Mouse (Mus musculus): ENCODE results near the gene Nf2. TPM values are rescaled to one million over a fixed set of nuclear protein-coding genes. Genes with fewer than 3 reads are reported as not detected.

Gene Nf2
- total RNA-seq, 4 experiments from 2014 or later: 52.9 to 62.2 (median 56.1) TPM

Small RNAs within 50 kb of the gene (microRNA-seq; reads per million reads assigned to microRNA genes)
- not detected for gene Mir6918

Other genes with a start within 250 kb of the Nf2 start
- gene Gm11032, start 229.5 kb downstream of the Nf2 start, total RNA-seq (2022): not detected
- 10 to 100 TPM; 15.6 to 18.7 (median 16.5) TPM for gene Ascc2, start 211.8 kb downstream of the Nf2 start, total RNA-seq (2022)
- gene Uqcr10, start 145.2 kb downstream of the Nf2 start, total RNA-seq (2022): 1,000 to 10,000 TPM in 1 of 4 experiments, 100 to 1,000 TPM in 3; 882 to 1,031 (median 959) TPM
- gene Zmat5, start 144.9 kb downstream of the Nf2 start, total RNA-seq (2022): 10 to 100 TPM; 19.6 to 26.9 (median 24.7) TPM
- under 1 TPM in 2 of 4 experiments, not detected in 2; 0.10 to 0.12 TPM for gene Cabp7, start 102.8 kb downstream of the Nf2 start, total RNA-seq (2022)
- gene Nipsnap1, start 24.4 kb upstream of the Nf2 start, total RNA-seq (2022): 1 to 10 TPM in 1 of 4 experiments, under 1 TPM in 3; 0.29 to 1.1 (median 0.71) TPM
- 10 to 100 TPM; 14.0 to 16.3 (median 15.3) TPM for gene Thoc5, start 45.8 kb upstream of the Nf2 start, total RNA-seq (2022)
- not detected for gene Nefh, start 98.5 kb upstream of the Nf2 start, total RNA-seq (2022)
- 10 to 100 TPM; 33.1 to 38.3 (median 37.8) TPM for gene Ap1b1, start 137.3 kb upstream of the Nf2 start, total RNA-seq (2022)
- gene Rasl10a, start 208.6 kb upstream of the Nf2 start, total RNA-seq (2022): not detected
- gene Gas2l1, start 215.8 kb upstream of the Nf2 start, total RNA-seq (2022): 1 to 10 TPM; 2.4 to 3.8 (median 3.1) TPM
- gene Rhbdd3, start 249.4 kb upstream of the Nf2 start, total RNA-seq (2022): 10 to 100 TPM; 33.1 to 43.7 (median 34.2) TPM
- 10 to 100 TPM; 55.1 to 68.1 (median 64.3) TPM for gene Ewsr1, start 249.7 kb upstream of the Nf2 start, total RNA-seq (2022)

Measured in gastrocnemius, adult 8-10 months (tissue).